Mouse (Mus musculus) MEL (cell line): ENCODE measurements around the gene Phyhipl.

Experiments used
- CTCF ChIP-seq, 3 experiments: IDR thresholded peaks in 2 of 3; conservative IDR thresholded peaks in 1 of 3; 2 replicates each; pipeline ENCODE4 v1.5.1; 2011 to 2012; ENCODE audit warnings: low read length in 3 of 3, low read depth in 2 of 3, mild to moderate bottlenecking in 2 of 3, improper control_type of control experiment in 1 of 3, inconsistent platforms in 1 of 3, mixed read lengths in 1 of 3, moderate library complexity in 1 of 3; ENCODE audit not compliant: control insufficient read depth in 1 of 3, insufficient read depth in 1 of 3, poor library complexity in 1 of 3, severe bottlenecking in 1 of 3
- POLR2AphosphoS2 ChIP-seq: IDR thresholded peaks from 2 replicates; pipeline ENCODE4 v1.6.1; 2011; ENCODE audit warnings: low read length, improper control_type of control experiment
- SIN3A ChIP-seq: IDR thresholded peaks from 2 replicates; pipeline ENCODE4 v1.6.1; 2012; ENCODE audit warnings: low read length, improper control_type of control experiment, inconsistent platforms
- SMC3 ChIP-seq: IDR thresholded peaks from 2 replicates; pipeline ENCODE4 v1.6.1; 2011; ENCODE audit warnings: low read depth, low read length, improper control_type of control experiment
- TAL1 ChIP-seq: IDR thresholded peaks from 2 replicates; pipeline ENCODE4 v1.6.1; 2012; ENCODE audit warnings: mild to moderate bottlenecking, inconsistent platforms, low read length, moderate library complexity, mixed read lengths

DNA sequence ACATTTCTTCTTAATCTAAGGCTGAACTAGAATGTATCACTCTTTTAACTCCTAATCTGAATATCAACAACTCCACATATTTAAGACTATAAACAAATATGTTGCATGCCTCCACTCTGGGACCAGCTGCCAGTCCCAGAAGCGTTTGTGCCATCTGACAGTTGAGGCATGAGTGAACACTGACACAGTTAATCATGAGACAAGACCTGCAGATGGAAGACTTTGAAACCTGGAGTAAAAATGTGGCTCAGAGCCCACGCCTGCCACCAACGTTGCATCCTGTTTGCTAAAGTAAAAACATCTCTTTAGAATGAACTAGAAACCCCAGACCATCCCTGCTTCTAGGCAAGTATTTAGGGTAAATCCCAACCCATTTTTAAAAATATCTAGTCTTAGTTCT lies 1.6 kb downstream of the Phyhipl start:
- TF ChIP-seq TAL1 (no peak), POLR2AphosphoS2 (no peak), SMC3 (no peak), SIN3A (no peak), CTCF (IDR thresholded peaks at IDR 0.05 in 2 of 3, conservative IDR thresholded peaks at IDR 0.05 in 1 of 3; ENCODE audit: control insufficient read depth in 1 of 3, insufficient read depth in 1 of 3, low read depth in 2 of 3, low read length in 3 of 3, poor library complexity in 1 of 3, severe bottlenecking in 1 of 3) (no peak)
